In the genomic region with DNA sequence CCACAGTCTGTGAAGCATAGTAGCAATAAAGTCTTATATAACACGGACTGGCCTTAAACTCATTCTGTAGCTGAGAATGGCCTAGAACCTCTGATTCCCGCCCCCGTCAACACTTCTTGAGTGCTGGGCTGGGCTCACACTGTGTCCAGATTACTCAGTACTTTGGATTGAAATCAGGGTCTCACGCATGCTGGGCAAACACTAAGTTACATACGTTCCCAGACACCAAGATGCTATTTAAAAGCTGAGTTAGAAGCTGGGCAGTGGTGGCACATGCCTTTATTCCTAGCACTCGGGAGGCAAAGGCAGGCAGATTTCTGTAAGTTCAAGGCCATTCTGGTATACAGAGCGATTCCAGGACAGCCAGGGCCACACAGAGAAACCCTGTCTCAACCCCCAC, we compare ENCODE assay signal across 13 mouse cellular contexts. TPM values are rescaled to one million over a fixed set of nuclear protein-coding genes. Genes with fewer than 3 reads are reported as not detected.
DNase-seq lines count a peak whose midpoint lies in the region; ATAC-seq and TF ChIP-seq lines count a peak whose summit lies in the region.
"Had no signal": no experiment of that assay in that cellular context is flagged by ENCODE, and none has a peak within 500 bp of the region (broad histone marks: within the 10 kb centered on the region; RNA-seq: fewer than 3 reads in every experiment).

No protein-coding gene starts in this region.

- DNase-seq in gastrocnemius, adult 2 months = no peak
- DNase-seq in gastrocnemius, postnatal 36 days = no peak
- no peak for DNase-seq in urinary bladder, postnatal 4 days (ENCODE audit: low spot score in 2 of 2)
- DNase-seq: cerebellum, adult 9-11 months had no signal

- H3K4me3 ChIP-seq in gastrocnemius, adult 2 months = no peak overlapping the region
- no peak overlapping the region for H3K4me3 ChIP-seq in brown adipose tissue, adult 24 weeks (ENCODE audit: insufficient read depth, low read depth, low read length)
- H3K4me3 ChIP-seq in small intestine, adult 2 months (ENCODE audit: low read depth, low read length) = no peak overlapping the region
- no peak overlapping the region for H3K4me3 ChIP-seq in intestine, embryonic 15.5 days (replicated peaks)
- H3K4me3 ChIP-seq: embryonic facial prominence, embryonic 13.5 days; forebrain, embryonic 10.5 days; forebrain, embryonic 15.5 days; hindbrain, embryonic 15.5 days had no signal

- TF ChIP-seq CTCF in gastrocnemius, adult 2 months (IDR thresholded peaks at IDR 0.05) = no peak
- TF ChIP-seq CTCF in small intestine, adult 2 months (IDR thresholded peaks at IDR 0.05; ENCODE audit: extremely low read depth, insufficient read length, insufficient replicate concordance, low read depth, low read length) = no peak

- no peak overlapping the region for H3K9ac ChIP-seq in intestine, embryonic 15.5 days
- H3K9ac ChIP-seq: embryonic facial prominence, embryonic 13.5 days; forebrain, embryonic 15.5 days; hindbrain, embryonic 15.5 days had no signal

- 0 out of 2 replicates have a peak overlapping the region, but pooled peaks have one; percentile 73 for H3K27ac ChIP-seq in gastrocnemius, adult 2 months
- peak overlapping the region; percentile 76; the same call in 1 of the 2 replicates for H3K27ac ChIP-seq in brown adipose tissue, adult 24 weeks (replicated peaks; ENCODE audit: low read depth, low read length)
- peak overlapping the region; percentile 75; the same call in 1 of the 2 replicates for H3K27ac ChIP-seq in small intestine, adult 2 months (ENCODE audit: insufficient read depth, low read depth, low read length)
- H3K27ac ChIP-seq in intestine, embryonic 15.5 days = no peak overlapping the region
- H3K27ac ChIP-seq: embryonic facial prominence, embryonic 13.5 days; forebrain, embryonic 10.5 days; forebrain, embryonic 15.5 days; heart, embryonic 13.5 days; hindbrain, embryonic 15.5 days had no signal

- TF ChIP-seq POLR2A in small intestine, adult 2 months (IDR thresholded peaks at IDR 0.05; ENCODE audit: low read depth, low read length) = no peak

- no peaks in the 10 kb centered on the region for H3K9me3 ChIP-seq in intestine, embryonic 15.5 days
- H3K9me3 ChIP-seq: embryonic facial prominence, embryonic 13.5 days; forebrain, embryonic 10.5 days; forebrain, embryonic 15.5 days; heart, embryonic 13.5 days; hindbrain, embryonic 15.5 days had no signal

- H3K27me3 ChIP-seq in small intestine, adult 2 months (ENCODE audit: control insufficient read depth, insufficient read depth, low read length) = no peaks in the 10 kb centered on the region
- no peaks in the 10 kb centered on the region for H3K27me3 ChIP-seq in intestine, embryonic 15.5 days (replicated peaks)
- H3K27me3 ChIP-seq: CH12.LX; embryonic facial prominence, embryonic 13.5 days; forebrain, embryonic 15.5 days; heart, embryonic 13.5 days; hindbrain, embryonic 15.5 days had no signal

- H3K4me2 ChIP-seq in intestine, embryonic 15.5 days (replicated peaks) = no peak overlapping the region
- H3K4me2 ChIP-seq: embryonic facial prominence, embryonic 13.5 days; forebrain, embryonic 15.5 days had no signal

- no peak for ATAC-seq in intestine, embryonic 15.5 days
- ATAC-seq: forebrain, embryonic 15.5 days had no signal

- WGBS in small intestine, adult 2 months = 51% methylated on average over 7 of the region's 7 CpGs
- whole genome bisulfite sequencing in intestine, embryonic 15.5 days = 81% methylated on average over 7 of the region's 7 CpGs

- no peaks in the 10 kb centered on the region for H3K36me3 ChIP-seq in small intestine, adult 2 months (ENCODE audit: control insufficient read depth, insufficient read depth, low read length)
- H3K36me3 ChIP-seq in intestine, embryonic 15.5 days = no peaks in the 10 kb centered on the region
- H3K36me3 ChIP-seq: embryonic facial prominence, embryonic 13.5 days; forebrain, embryonic 10.5 days; forebrain, embryonic 15.5 days; heart, embryonic 13.5 days; hindbrain, embryonic 15.5 days had no signal

- intact Hi-C loops in gastrocnemius, adult 2 months (cut with DNase I) = no loop called here
- intact Hi-C loops in gastrocnemius, postnatal 36 days (cut with DNase I) = loop anchor here (2.0 kb wide), 1 partner anchor 599 kb away; no protein-coding TSS in a partner anchor

- peaks cover 12% of the 10 kb centered on the region for H3K4me1 ChIP-seq in brown adipose tissue, adult 24 weeks (ENCODE audit: control insufficient read depth, insufficient read depth, insufficient read length, low read length)
- H3K4me1 ChIP-seq in small intestine, adult 2 months (ENCODE audit: control insufficient read depth, insufficient read depth, insufficient read length, low read length) = peaks cover 6% of the 10 kb centered on the region; the same call in 1 of the 2 replicates
- peaks cover 14% of the 10 kb centered on the region for H3K4me1 ChIP-seq in intestine, embryonic 15.5 days (replicated peaks)

RNA-seq across cellular contexts. Expression of gene Mrpl33, which starts 1.4 kb away (rescaled TPM):
- 100 to 1,000 TPM; 221 to 296 TPM for total RNA-seq in gastrocnemius, adult 2 months (2021)
- 100 to 1,000 TPM; 233 to 261 TPM for total RNA-seq in gastrocnemius, postnatal 36 days (2021)
- polyA plus RNA-seq in brown adipose tissue, adult 24 weeks (2012; ENCODE audit: insufficient read depth, insufficient read length, missing spikeins) = 464 and 474 TPM in 2 replicates
- polyA plus RNA-seq in small intestine, adult 2 months (2012; rRNA removed) = 4.3 and 7.9 TPM in 2 replicates
- 321 and 322 TPM in 2 replicates for polyA plus RNA-seq in intestine, embryonic 15.5 days (2015; fragmentation: Nextera tagmentation; extraction: Ambion mirVana)

Comparison
In these comparisons a context has a peak if more than half of its experiments do, and no peak if none do; other contexts are left out.
1. RNA of gene Mrpl33, which starts 1.4 kb away (polyA plus RNA-seq): 464 to 474 TPM in brown adipose tissue, adult 24 weeks and 321 to 322 TPM in intestine, embryonic 15.5 days; 4.3 to 7.9 TPM in small intestine, adult 2 months; every median in the first group is over 10 times any median in the second.